Comparison of ENCODE assay signal across 21 mouse cellular contexts in genomic region chr7:109741703-109742102, GRCm38 (mm10). TPM values are rescaled to one million over a fixed set of nuclear protein-coding genes. Genes with fewer than 3 reads are reported as not detected.
DNase-seq lines count a peak whose midpoint lies in the region; ATAC-seq lines count a peak whose summit lies in the region.
"Had no signal": no experiment of that assay in that cellular context is flagged by ENCODE, and none has a peak within 500 bp of the region (broad histone marks: within the 10 kb centered on the region; RNA-seq: fewer than 3 reads in every experiment).

No protein-coding gene starts in this region.

- ATAC-seq in stomach, embryonic 14.5 days (ENCODE audit: insufficient number of reproducible peaks, insufficient read depth, low FRiP score, low read depth), result no peak
- ATAC-seq: forebrain, embryonic 16.5 days had no signal

- H3K4me2 ChIP-seq in stomach, embryonic 14.5 days (replicated peaks; ENCODE audit: low read depth, low read length), result no peak overlapping the region
- H3K4me2 ChIP-seq: embryonic facial prominence, embryonic 13.5 days; forebrain, embryonic 12.5 days; heart, embryonic 12.5 days; hindbrain, embryonic 14.5 days had no signal

- peaks cover 9% of the 10 kb centered on the region; the same call in 1 of the 2 replicates for H3K36me3 ChIP-seq in stomach, embryonic 14.5 days (ENCODE audit: control insufficient read depth, insufficient read depth, low read length)

- DNase-seq in CD4-positive helper T cell, adult 2 months (ENCODE audit: low read depth, low spot score), result peak; percentile 71
- DNase-seq in CD4-positive, CD25-positive, alpha-beta regulatory T cell, adult 2 months (ENCODE audit: low read depth, low spot score), result peak; percentile 38
- DNase-seq in induced T-regulatory cell, adult 2 months (ENCODE audit: low read depth), result peak; percentile 37
- no peak for DNase-seq in MN1 (ENCODE audit: low spot score)
- DNase-seq in urinary bladder, adult 2 months (ENCODE audit: low spot score), result no peak
- DNase-seq in retina, embryonic 14.5 days (ENCODE audit: low spot score), result no peak
- DNase-seq: adrenal gland, postnatal 14 days; cerebellum, adult 18-20 months; cerebellum, adult 9-11 months; cerebellum, postnatal 36 days; gastrocnemius, postnatal 14 days; heart, adult 2 months had no signal

- 0 out of 2 replicates have a peak, but pooled peaks cover 3% of the 10 kb centered on the region for H3K4me1 ChIP-seq in stomach, embryonic 14.5 days (ENCODE audit: control insufficient read depth, insufficient read depth, low read length)
- H3K4me1 ChIP-seq: embryonic facial prominence, embryonic 13.5 days; forebrain, embryonic 12.5 days; heart, embryonic 12.5 days; hindbrain, embryonic 10.5 days had no signal

- H3K4me3 ChIP-seq in stomach, embryonic 14.5 days (ENCODE audit: low read depth, low read length), result no peak overlapping the region
- H3K4me3 ChIP-seq: embryonic facial prominence, embryonic 13.5 days; forebrain, embryonic 12.5 days; heart, adult 2 months; heart, embryonic 12.5 days; hindbrain, embryonic 10.5 days had no signal

- peak overlapping the region; percentile 39 for H3K27ac ChIP-seq in stomach, embryonic 14.5 days (ENCODE audit: low read length)
- H3K27ac ChIP-seq: embryonic facial prominence, embryonic 13.5 days; forebrain, embryonic 12.5 days; heart, adult 2 months; hindbrain, embryonic 10.5 days; hindbrain, embryonic 14.5 days had no signal

- H3K27me3 ChIP-seq in stomach, embryonic 14.5 days (ENCODE audit: control insufficient read depth, insufficient read depth, low read length), result no peaks in the 10 kb centered on the region
- H3K27me3 ChIP-seq: CH12.LX; embryonic facial prominence, embryonic 13.5 days; forebrain, embryonic 12.5 days; heart, embryonic 12.5 days had no signal

- 85% methylated on average over 4 of the region's 4 CpGs for WGBS in stomach, embryonic 14.5 days

- H3K9ac ChIP-seq in stomach, embryonic 14.5 days (replicated peaks; ENCODE audit: low read depth, low read length), result no peak overlapping the region
- H3K9ac ChIP-seq: embryonic facial prominence, embryonic 13.5 days; forebrain, embryonic 12.5 days; heart, embryonic 12.5 days; hindbrain, embryonic 14.5 days had no signal

- no peaks in the 10 kb centered on the region for H3K9me3 ChIP-seq in stomach, embryonic 14.5 days (ENCODE audit: control insufficient read depth, low read depth, low read length)
- H3K9me3 ChIP-seq: embryonic facial prominence, embryonic 13.5 days; forebrain, embryonic 12.5 days; heart, embryonic 12.5 days; hindbrain, embryonic 10.5 days had no signal

RNA-seq across cellular contexts. Expression of gene Ascl3, which starts 10.2 kb away (rescaled TPM):
- not detected in 2 replicates for polyA plus RNA-seq in stomach, embryonic 14.5 days (2014; fragmentation: Nextera tagmentation; extraction: Ambion mirVana)
- polyA plus RNA-seq in urinary bladder, adult 2 months (2012; rRNA removed), result 0.15 and 0.17 TPM in 2 replicates
- polyA plus RNA-seq: embryonic facial prominence, embryonic 13.5 days; forebrain, embryonic 12.5 days; forebrain, embryonic 16.5 days; heart, adult 2 months; heart, embryonic 12.5 days; heart, embryonic 16.5 days; hindbrain, embryonic 14.5 days had no signal

RNA-seq across cellular contexts. Expression of gene Tmem9b, which starts 11.0 kb away (rescaled TPM):
- 58.8 and 65.9 TPM in 2 replicates for polyA plus RNA-seq in stomach, embryonic 14.5 days (2014; fragmentation: Nextera tagmentation; extraction: Ambion mirVana)
- polyA plus RNA-seq in urinary bladder, adult 2 months (2012; rRNA removed), result 44.5 and 52.9 TPM in 2 replicates

RNA-seq across cellular contexts. Expression of gene BC051019, which starts 18.1 kb away (rescaled TPM):
- 0.14 TPM in 1 of 2 replicates, not detected in the other for polyA plus RNA-seq in stomach, embryonic 14.5 days (2014; fragmentation: Nextera tagmentation; extraction: Ambion mirVana)
- 14.3 and 18.2 TPM in 2 replicates for polyA plus RNA-seq in urinary bladder, adult 2 months (2012; rRNA removed)
- polyA plus RNA-seq: forebrain, embryonic 12.5 days; heart, embryonic 12.5 days had no signal

RNA-seq across cellular contexts. Expression of gene Akip1, which starts 38.2 kb away (rescaled TPM):
- 36.3 and 36.9 TPM in 2 replicates for polyA plus RNA-seq in stomach, embryonic 14.5 days (2014; fragmentation: Nextera tagmentation; extraction: Ambion mirVana)
- polyA plus RNA-seq in urinary bladder, adult 2 months (2012; rRNA removed), result 27.0 and 30.8 TPM in 2 replicates

RNA-seq across cellular contexts. Expression of gene St5, which starts 38.3 kb away (rescaled TPM):
- polyA plus RNA-seq in stomach, embryonic 14.5 days (2014; fragmentation: Nextera tagmentation; extraction: Ambion mirVana), result 53.3 and 62.3 TPM in 2 replicates
- polyA plus RNA-seq in urinary bladder, adult 2 months (2012; rRNA removed), result 40.5 and 42.3 TPM in 2 replicates

Comparison
In these comparisons a context has a peak if more than half of its experiments do, and no peak if none do; other contexts are left out.
1. DNase-seq: peak in CD4-positive helper T cell, adult 2 months (single experiment), CD4-positive, CD25-positive, alpha-beta regulatory T cell, adult 2 months (single experiment) and induced T-regulatory cell, adult 2 months (single experiment); none in MN1 (single experiment), urinary bladder, adult 2 months (single experiment) and retina, embryonic 14.5 days (single experiment).
2. RNA of gene BC051019, which starts 18.1 kb away (polyA plus RNA-seq): 14.3 to 18.2 TPM in urinary bladder, adult 2 months; 0.14 TPM in stomach, embryonic 14.5 days; every median in the first group is over 10 times any median in the second.